Mouse (Mus musculus) frontal cortex, postnatal 14 days (tissue): ENCODE measurements around the gene Jak1.
A peak's percentile ranks its signal among the peaks of the same experiment; 100 is the strongest.

Source experiments
- DNase-seq, 2 experiments: peaks; one replicate each; pipeline ENCODE4 v3.0.0; 2022; ENCODE audit warnings: low spot score in 2 of 2

The Jak1 gene

DNA sequence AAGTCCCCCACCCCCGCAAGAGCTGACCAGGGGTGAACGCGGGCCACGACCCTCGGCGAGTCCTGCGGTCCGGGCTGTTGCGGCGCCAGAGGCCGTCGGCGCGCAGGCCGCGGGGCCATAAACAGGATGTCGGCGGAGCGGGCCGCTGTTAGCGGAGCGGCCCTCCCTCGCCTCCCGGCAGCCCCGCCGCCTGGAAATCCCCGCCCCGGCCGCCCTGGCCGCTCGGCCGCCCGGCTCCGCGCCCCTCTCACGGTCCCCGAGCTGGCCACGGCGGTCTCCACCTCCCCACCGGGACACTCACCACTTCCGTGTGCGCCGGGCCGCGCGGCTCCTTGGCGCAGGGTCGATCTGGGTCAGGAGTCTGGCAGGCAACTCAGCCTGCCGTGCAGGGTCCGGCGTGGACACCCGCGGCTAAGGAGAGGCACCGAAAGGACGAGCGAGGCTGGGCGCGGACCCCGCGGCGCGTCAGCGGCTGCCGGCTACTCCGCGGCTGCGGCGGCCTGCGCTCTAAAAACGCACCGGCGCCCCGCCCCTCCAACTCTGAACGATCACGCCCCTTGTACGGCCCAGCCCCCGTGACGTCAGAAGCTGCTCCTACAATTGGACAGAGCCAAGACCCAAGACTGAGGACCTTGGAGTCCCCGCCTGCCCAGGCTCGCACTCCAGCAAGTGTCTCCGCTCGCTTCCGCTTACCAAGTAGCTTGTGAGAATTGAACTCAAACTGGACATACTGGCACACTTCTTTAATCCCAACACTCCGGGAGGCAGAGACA lies at the start of gene Jak1:
Gene Jak1 (minus strand): TSS at position 542 of the 773 bp plus-strand sequence.
- peak; percentile 91 to 96 for DNase-seq

DNA sequence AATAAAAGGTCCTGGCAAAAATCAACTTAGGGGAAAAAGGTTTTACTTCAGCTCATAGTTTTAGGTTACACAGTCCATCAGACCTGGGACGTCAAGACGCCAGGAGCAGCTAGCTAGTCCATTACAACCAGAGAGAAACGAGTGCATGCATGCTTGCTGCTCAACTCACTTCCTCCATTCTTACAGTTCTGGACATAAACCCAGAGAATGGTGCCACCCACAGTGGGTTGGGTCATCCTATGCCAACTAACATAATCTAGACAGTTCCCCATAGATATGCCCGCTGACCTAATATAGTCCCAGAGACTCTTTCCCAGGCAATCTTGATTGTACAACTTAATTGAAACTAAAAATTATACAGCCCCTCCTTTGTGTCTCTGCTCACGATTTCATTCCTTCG lies 47.0 kb upstream of the Jak1 start:
- no peak for DNase-seq

DNA sequence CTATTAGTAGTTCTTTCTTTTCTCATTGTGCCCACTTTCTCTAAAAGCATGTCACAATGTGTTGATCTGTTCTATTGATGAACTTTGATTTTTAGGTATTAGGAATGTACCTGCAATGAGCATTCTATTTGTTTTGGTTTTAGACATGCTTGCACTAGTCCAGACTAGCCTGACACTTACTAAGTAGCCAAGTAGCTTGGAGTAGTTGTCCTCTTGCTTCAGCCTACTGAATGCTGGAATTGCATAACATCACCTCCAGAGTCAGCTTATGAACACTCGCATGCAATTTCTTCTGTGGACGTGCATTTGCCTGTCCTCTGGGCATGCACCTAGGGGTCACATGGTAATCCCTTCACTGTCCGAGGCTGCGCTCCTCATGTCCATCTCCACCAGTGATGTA lies 43.1 kb upstream of the Jak1 start:
- no peak for DNase-seq

DNA sequence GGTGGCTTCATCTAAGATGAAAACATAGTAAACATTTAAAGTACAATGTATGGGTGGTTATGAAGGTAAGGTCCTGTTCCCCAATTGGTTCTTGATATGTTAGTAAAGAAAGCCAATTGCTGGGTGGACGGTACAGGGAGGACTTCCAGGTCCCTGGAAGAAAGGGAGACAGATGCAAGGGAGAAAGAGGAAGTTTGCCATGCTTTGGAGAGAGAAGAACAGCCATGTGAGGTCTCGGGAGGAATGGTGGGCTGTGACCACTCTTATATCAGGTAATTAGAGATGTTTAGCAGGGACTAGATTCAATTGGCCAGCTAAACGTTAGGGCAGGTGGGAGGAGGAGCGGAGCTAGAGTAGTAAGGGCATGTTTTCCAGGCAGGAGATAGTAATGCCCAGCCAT lies 42.2 kb upstream of the Jak1 start:
- no peak for DNase-seq

DNA sequence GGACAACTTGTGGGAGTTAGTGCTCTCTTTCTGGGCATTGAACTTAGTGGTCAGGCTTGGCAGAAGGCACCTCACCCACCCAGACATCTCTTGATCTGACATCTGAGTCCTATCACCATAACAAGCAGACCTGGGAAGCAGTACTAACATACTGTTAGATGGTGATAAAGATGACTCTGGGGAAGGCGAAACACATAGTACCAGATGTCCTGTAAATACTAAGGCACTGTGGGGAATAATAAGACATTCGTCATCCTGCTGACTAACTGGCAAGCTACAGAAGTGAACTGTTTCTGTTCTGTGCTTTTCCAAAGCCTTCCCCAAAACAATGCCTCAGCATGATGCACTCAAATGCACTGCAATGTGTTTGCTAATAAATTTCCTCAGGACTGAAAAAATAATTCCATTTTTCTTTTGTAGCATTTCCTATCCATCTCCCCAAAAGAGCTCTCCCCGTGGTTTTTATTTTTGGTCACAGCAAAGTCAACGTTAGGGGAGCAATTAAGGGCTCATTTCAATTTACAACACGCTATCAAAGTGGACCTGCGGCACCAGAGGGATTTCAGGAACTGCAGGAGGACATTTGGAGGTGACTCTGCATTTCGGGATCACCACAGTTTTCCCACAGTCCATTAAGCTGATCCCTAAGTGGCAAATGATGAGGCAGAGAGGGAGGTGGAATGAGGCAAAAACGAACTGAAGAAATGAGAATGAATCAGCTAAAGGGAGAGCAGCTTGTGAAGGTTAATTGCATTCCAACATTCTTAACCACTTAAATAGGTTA lies 41.2 kb upstream of the Jak1 start:
- no peak for DNase-seq

DNA sequence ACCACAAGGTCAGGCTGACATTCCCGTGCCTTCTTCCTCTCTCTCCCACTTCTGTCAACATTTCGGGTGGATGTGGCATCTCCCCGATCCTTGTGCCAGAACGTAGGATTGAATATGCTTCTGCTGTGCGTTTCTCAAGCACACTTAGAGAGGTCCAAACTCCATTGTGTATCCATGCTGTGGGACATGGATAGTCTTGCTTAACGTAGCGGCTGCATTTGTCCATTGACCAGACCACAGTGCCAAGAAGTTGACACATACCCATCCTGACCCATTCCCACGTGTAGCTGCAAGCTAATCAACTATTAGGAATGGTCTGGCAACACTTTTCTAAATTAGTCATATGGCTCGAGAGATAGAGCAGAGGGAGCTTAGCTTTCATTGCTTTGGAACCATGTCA lies 40.0 kb upstream of the Jak1 start:
- DNase-seq: no peak

DNA sequence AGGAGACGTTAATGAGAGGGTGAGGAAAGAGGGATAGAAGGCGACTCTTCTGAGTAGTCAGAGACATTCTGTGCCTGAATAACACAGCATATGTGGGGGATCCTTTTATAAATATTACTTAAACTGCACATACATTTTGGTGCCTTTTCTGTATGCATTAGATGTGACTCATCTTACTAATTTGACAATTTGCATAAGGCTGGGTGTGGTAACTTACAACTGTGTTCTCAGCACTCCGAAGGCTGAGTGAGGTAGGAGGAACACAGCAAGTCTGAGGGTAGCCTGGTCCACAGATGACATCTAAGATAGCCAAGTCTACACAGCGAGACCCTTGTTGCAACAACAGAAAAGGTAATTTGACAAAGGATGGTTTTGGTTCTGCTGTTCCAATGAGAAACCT lies 39.0 kb upstream of the Jak1 start:
- DNase-seq: no peak

DNA sequence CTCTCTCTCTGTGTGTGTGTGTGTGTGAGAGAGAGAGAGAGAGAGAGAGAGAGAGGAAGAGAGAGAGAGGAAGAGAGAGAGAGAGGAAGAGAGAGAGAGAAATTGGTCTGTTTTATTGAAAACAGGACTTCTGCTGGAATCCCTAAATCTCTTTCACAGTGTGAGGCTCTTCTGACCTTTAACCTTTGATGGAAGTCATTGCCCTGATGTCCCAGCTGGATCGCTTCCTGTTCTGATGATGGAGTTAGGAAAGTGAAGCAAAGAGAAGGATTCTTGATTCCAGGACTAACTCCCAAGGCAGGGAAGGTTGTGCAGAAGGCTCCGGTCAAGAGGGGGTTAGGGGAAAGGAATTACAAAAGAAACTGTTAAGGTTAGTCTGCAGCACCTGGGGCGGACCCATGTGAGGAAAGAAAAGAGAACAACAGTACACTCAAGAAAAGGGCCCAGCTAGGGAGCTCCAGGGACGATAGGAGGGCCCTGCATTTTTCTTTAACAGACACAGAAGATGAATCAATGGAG lies 35.4 kb upstream of the Jak1 start:
- DNase-seq: no peak

DNA sequence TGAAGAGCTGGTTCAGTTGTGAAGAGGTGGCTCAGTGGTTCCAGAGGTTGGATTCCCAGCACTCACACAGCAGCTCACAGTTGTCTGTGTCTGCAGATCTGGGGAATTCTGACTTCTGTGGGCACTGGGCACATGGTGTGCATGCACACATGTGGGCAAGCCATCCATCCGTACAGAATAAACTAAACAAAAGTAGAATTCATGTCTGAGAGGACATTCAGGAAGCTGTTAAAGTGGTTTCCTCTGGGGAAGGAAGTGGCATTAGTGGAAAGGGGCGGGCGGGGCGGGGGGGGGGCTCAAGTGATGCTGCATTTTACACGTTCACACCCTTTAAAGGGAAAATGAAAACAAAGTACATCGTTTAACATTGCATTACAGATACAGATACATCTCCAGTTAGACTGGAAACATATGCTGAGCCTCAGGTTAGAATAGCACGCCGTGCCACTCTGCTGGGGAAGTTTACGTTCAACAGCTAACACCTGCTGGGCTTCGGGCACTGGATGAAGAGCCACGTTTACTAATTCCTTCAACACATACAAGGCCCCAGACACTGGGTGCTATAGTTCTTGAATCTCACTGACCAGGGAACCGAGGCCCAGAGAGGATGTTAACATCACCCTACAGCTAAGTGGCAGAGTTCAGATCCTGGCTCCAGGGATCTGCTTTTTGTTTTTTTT lies 33.4 kb upstream of the Jak1 start:
- DNase-seq: no peak

DNA sequence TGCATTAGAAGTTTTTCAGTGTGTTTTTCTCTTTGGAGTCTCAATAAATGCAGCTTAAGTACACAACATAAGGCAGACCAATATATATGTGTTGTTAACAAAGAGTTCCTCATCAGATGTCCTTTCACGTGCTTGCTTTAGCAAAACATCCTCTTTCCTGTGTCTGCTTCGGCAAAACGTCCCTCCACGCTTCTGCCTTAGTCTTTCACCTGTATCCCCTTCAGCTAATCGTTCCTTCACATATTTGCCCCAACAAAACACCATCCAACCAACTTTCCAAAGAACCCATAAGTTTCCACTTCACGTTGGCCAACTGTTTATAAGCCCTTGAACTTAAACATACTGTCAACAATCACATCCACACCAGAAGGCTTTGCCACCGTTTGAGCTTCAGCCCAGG lies 31.8 kb upstream of the Jak1 start:
- no peak for DNase-seq

DNA sequence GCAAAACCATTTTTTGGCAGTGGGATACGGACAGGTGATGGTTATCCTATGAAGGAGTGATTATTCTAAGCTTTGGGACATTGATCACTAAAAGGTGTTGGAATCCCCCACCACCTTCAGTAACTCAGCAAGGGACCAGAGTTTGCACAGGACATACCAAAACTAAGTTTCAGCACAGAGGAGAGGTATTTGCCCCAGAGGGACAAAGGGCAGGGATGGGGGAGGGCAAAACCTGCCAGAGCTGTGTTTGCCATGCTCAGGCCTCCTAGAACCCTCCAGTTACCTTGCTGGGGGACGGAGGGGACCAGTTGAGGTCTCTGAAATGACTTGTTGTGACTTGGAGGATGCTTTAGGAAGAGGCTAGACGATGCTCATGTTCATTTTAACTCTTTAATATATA lies 30.7 kb upstream of the Jak1 start:
- DNase-seq: no peak

DNA sequence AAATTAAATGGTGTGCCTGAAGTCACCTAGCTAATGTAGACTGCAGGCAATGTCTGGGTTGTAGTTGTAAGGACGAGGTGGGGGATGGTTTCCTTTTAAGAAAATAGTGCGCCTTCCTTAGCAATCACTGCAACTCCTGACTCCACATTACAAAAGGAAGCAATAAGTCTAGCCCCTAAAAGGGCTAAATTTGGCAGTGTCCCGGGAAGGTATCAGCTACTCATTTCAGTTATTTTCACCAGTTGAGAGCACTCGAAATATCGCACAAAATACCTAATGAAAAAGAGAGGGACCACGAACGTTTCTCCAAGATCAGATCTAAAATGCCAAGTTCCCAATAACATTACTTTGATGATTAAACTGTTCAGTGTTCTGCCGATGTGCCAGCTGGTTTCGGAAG lies 28.6 kb upstream of the Jak1 start:
- no peak for DNase-seq

DNA sequence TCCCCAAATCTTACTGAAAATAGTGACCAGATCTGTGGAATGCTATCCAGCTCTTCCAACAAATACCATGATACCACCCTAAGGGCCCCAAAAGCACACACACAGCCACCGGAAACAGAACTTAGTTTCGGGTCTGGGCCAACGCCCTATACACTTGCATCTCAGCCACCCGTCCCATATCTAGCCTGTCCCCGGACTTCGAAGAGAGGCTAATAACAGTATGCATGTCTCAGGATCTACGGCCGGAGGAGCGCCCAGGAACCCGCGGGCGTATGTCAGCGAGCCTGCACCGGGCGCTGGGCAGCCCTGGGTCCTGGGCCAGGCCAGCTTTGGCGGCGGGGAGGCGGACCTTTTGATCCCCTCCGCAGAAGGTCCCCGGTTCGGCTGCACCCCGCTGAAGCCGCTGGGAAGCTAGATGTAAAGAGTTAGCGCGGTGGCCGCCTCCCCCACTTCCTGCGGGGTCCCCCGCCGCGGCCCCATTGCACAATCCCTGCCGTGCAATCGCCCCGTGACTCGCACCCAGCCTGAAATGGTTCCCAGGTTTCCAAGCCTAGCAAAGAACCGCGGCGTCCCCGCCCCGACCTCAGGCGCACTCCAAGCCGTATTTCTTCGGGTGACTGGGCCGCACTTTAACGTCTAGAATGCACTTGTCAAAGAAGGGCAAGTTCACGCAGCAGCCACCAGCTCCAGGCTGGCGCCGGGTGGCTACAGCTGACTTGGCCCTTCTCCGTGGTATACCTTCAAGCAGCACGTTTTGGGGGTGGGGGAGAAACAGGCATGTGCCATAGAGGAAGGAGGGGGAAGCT lies 27.9 kb upstream of the Jak1 start:
- DNase-seq: no peak

DNA sequence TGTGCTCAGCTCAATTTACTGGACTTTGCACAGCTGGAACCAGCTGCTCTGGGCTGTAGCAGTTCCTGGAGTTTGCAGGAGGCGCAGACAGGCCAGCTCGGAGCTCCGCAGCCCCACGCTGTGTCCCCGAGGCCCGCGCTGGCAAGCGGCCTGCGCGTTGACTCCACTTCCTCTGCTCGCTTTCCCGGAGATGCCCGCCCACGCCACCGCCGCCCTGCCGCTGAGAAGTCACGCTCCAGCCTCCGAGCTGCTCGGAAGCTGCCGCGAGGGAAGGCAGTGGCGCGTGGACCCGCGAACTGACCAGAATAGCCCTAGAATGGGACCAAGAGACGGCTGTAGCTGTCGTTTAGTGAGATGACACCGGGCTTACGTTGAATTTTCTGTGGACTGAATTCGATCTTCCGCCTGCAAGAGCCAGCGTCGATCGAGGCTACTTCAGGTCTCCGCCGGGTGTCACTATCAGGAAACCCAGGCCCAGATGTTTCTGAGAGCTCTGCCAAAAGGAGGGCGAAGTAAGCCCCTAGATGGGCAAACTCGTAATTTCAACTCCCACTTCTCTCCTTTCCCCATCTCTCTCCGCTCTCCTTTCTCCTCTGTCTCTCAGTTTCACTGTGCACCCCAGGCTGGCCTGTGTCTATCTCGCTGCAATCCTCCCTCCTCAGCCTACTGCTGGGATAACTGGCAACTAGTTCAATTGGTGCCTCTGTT lies 27.1 kb upstream of the Jak1 start:
- peak; percentile 49 to 72 for DNase-seq

DNA sequence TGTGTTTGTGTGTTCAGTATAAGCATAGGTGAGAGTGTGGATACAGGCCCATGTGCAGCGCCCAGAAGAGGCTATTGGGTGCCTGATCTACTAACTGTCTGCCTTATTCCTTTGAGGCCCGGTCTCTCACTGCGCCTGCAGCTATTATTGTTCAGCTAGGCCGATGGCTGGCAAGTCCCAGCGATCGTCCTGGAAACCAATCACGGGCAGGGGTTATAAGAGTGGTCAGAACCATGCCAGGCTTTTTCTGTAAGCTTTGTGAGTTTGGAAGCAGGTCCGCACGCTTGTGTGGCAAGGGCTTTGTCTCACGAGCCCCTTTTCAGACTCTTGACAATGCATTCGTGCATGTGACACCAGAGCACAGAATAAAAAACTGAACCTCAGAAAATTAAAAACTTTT lies 23.2 kb upstream of the Jak1 start:
- DNase-seq: no peak

DNA sequence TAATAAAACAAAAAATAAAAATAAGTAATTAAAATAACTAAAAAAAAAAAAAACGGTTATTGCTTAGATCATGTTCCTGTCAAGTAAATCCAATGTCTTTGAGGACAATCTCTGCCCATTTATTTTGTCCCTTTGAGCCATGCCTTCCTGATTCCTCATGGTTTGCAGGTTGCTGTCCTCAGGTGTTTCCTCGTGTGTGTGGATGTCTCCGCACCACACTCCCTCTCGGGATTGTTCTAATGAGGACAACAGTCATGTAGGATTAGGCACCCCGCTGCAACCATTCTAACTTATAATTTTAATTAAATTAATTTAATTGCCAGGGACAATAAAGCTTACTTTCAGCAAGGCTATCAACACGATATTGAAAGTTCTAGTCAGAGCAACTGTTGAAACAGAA lies 21.5 kb upstream of the Jak1 start:
- no peak for DNase-seq

DNA sequence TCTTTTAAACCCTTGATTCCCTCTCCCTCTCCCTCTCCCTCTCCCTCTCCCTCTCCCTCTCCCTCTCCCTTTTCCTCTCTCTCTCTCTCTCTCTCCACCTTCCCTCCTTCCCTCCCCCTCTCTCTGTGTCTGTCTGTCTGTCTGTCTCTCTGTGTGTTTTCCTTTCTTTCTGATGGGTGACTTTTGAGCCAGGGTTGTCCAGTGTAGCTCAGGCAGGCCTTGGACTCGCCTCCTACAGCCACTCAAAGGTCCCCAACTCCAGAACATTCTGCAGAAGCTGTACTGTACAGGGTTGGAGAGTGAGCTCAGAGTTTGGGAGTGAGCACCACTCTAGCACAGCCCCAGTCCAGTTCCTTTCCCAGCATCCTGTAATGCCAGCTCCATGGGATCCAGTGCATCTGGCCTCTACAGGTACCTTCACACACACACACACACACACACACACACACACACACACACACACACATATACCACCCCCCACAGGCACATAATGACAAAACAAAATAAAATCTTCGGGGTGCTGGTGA lies 20.9 kb upstream of the Jak1 start:
- no peak for DNase-seq

DNA sequence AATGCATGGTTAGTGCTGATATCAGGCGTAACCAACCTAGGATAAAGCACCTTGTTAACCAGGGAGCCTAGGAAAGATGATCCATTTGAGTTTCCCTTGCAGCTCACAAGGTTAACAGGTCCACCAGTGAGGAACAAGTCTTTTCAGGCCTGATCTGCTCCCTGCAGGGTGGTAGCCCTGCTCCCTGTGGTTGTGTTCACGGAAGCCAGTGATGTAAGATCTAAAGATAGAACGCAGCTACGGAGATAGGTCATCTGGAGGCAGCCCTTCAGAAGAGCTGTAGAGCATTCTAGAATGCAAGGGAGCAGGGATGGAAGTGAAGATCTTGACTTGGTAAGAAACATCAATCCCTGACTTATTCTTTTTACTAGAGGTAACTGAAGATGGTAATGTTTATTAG lies 18.9 kb upstream of the Jak1 start:
- no peak for DNase-seq

DNA sequence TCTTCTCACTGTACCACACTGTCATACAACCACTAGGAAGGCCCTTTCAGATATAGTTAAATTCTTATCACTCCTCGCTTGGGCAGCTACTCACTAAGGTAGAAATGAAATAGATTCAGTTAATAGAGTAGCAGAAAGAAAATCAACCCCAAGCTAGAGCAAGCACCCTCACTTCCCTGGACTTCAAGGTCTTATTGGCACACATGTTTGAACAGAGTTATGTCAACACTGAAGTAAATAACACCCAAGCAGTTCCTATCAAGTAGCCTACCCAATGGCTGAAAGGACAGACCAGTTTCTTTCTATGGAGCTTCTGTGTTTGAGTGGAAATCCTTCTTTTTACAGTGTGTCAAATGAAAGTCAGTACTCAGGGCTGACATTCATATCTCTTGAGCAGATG lies 17.2 kb upstream of the Jak1 start:
- DNase-seq: no peak

DNA sequence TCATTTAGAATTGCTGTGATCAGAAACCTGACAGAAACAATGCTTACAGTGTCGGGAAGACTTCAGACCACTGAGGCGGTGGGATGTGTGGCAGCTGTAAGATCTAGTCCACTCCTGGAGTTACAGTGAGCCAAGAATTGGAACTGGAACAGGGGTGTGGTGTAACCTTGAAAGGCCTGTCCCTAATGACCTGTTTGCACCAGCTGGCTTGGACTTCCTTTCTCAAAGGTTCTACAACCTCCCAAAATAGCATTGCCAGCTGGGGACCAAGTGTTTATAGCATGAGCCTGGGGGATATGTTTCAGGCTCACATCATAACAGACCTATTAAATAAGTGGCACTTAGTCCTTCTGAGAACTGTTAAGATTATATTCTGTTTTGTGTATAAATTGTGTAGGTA lies 15.0 kb upstream of the Jak1 start:
- no peak for DNase-seq
